Mouse (Mus musculus) hindbrain, embryonic 11.5 days (tissue): ENCODE measurements around the gene Cdip1. TPM values are rescaled to one million over a fixed set of nuclear protein-coding genes. Genes with fewer than 3 reads are reported as not detected.
A peak's percentile ranks its signal among the peaks of the same experiment; 100 is the strongest.

Source experiments
- ATAC-seq: fragments of 200-750 bp; cut with Nextera tagmentation; 2 replicates; pipeline ENCODE4 v1.8.0; 2017; ENCODE audit warnings: mild to moderate bottlenecking, moderate TSS enrichment, moderate library complexity; ENCODE audit not compliant: low FRiP score
- DNase-seq: peaks from one replicate; pipeline ENCODE4 v3.0.0-alpha.2; 2015; ENCODE audit warnings: low spot score
- H3K27ac ChIP-seq: fragments of 300-500 bp; sonication (generic); 2 replicates; pipeline ENCODE4 v1.5.1; 2014; ENCODE audit warnings: mild to moderate bottlenecking, low read depth, low read length
- H3K27me3 ChIP-seq: fragments of 300-500 bp; sonication (generic); 2 replicates; pipeline ENCODE4 v1.6.1; 2014; ENCODE audit warnings: mild to moderate bottlenecking, low read length, moderate library complexity, mixed read lengths; ENCODE audit not compliant: control insufficient read depth, insufficient read depth
- H3K36me3 ChIP-seq: fragments of 300-500 bp; sonication (generic); 2 replicates; pipeline ENCODE4 v1.6.1; 2014; ENCODE audit warnings: mild to moderate bottlenecking, low read length, moderate library complexity, mixed read lengths; ENCODE audit not compliant: control insufficient read depth, insufficient read depth
- H3K4me1 ChIP-seq: fragments of 300-500 bp; sonication (generic); replicated peaks from 2 replicates; pipeline ENCODE4 v1.6.1; 2014; ENCODE audit warnings: low read length, mixed read lengths; ENCODE audit not compliant: control insufficient read depth, insufficient read depth
- H3K4me2 ChIP-seq: fragments of 300-500 bp; sonication (generic); replicated peaks from 2 replicates; pipeline ENCODE4 v1.6.1; 2014; ENCODE audit warnings: mild to moderate bottlenecking, low read depth, low read length
- H3K4me3 ChIP-seq: fragments of 300-500 bp; sonication (generic); 2 replicates; pipeline ENCODE4 v1.5.1; 2014; ENCODE audit warnings: low read depth, low read length
- H3K9ac ChIP-seq: fragments of 300-500 bp; sonication (generic); 2 replicates; pipeline ENCODE4 v1.6.1; 2014; ENCODE audit warnings: low read depth, low read length
- H3K9me3 ChIP-seq: fragments of 300-500 bp; sonication (generic); 2 replicates; pipeline ENCODE4 v1.6.1; 2016; ENCODE audit warnings: low read length; ENCODE audit not compliant: control insufficient read depth
- WGBS: fragments of 180-500 bp; shearing (Covaris S2); extraction: QIAGEN DNeasy Blood & Tissue Kit; methylation state at CpG from one replicate; pipeline ENCODE4 v1.1.7; 2014; 5-methylcytosine and 5-hydroxymethylcytosine counted together
- polyA plus RNA-seq: library from polyadenylated mRNA; unstranded; fragments of >200 nt; fragmentation: Nextera tagmentation; extraction: Ambion mirVana; gene quantifications from 2 replicates; pipeline ENCODE4 v1.2.1, GENCODE M21; 2014

Gene Cdip1
- polyA plus RNA-seq, 1 experiment from 2014 or later = 76.1 TPM

DNA sequence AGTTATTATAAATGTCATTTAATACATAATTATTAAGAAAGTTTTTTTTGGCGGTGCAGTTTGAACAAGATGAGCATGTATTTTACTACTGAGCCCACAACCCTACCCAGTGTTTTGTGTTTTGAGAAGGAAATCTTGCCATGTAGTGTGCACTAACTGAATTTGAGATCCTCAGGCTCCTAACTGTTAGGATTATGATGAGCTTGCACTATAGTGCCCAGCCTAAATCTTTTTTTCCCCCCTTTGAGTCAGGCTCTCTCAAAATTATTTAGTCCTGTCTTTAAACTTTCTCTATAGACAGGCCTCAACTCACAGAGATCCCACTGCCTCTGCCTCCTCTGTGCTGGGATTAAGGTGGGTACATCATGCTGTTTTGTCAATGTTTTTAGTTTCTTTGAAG lies 62.6 kb downstream of the Cdip1 start:
- H3K4me3 ChIP-seq = no peak overlapping the region
- H3K36me3 ChIP-seq = no peaks in the 10 kb centered on the region
- ATAC-seq = no peak
- no peaks in the 10 kb centered on the region for H3K27me3 ChIP-seq
- H3K27ac ChIP-seq = no peak overlapping the region
- H3K9me3 ChIP-seq = no peaks in the 10 kb centered on the region
- no peak overlapping the region for H3K9ac ChIP-seq
- DNase-seq = no peak
- WGBS = 95% methylated on average over 1 of the region's 1 CpGs
- H3K4me2 ChIP-seq = no peak overlapping the region
- no peaks in the 10 kb centered on the region for H3K4me1 ChIP-seq

DNA sequence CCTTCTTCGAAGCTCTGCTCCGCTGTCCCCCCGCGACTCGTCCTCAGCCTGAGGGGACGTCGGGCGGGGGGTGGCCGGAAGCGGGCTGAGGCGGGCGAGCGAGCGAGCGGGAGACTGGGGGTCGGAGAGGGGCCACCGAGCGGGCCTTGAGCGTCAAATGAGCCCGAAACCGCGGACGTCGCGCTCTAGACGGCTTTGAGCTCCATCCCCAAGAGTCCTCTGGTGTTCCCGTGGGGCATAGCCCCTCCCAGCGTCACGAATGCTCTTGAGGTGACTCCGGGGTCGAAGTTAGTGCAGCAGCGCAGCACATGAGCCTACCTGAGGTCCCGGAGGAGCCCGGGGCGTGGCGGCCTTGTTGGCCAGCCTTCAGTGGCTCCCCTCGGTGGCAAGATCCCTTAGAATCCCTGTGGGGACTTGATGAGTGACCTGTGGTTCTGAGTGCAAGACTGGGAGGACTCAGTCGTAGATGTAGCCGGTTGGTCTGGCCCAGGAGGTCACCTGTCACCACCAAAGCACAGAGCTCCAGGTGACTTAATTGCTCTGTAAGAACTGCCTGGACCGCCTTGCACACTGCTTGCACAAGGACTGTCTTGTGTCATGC lies 63.5 kb downstream of the Cdip1 start:
- WGBS = 1% methylated on average over 39 of the region's 40 CpGs
- no peaks in the 10 kb centered on the region for H3K36me3 ChIP-seq
- no peak for DNase-seq
- peak overlapping the region; percentile 70 for H3K9ac ChIP-seq
- ATAC-seq = peak; percentile 76
- no peaks in the 10 kb centered on the region for H3K4me1 ChIP-seq
- H3K4me3 ChIP-seq = peak overlapping the region; percentile 52
- no peaks in the 10 kb centered on the region for H3K9me3 ChIP-seq
- H3K27ac ChIP-seq = peak overlapping the region; percentile 32; the same call in 1 of the 2 replicates
- no peaks in the 10 kb centered on the region for H3K27me3 ChIP-seq
- peak overlapping the region; percentile 66 for H3K4me2 ChIP-seq

DNA sequence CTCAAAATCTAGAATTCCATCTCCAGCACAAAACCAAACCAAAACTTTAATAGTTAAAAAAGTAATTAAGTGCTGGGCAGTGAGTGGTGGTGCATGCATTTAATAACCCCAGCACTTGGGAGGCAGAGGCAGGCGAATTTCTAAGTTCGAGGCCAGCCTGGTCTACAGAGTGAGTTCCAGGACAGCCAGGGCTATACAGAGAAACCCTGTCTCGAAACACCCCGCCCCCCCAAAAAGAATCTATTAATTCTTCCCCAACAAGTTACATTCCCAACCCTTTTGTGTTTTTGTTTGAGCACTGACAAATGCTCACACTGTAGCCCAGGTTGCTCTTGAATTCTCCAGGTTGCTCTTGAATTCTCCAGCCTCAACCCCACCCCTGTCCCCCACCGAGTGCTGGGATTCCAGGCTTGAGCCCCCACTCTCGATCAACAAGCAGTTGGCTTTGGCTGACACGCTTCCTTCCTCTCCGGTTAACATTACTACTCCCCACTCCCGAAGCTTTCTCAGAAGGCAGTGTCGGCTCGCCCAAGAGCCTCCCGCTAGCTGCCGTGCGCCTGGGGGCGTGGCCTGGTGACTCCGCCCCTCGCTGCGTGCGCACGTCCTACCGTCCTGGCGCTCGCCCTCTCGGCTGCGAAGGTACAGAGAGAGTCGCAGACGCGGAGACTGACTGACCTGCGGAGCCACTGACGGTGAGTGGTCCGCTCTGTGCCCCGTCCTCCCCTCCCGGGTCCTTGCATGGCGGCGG lies 64.1 kb downstream of the Cdip1 start, which contains the start of gene Hmox2:
Gene Hmox2 (plus strand): TSS at position 582 of the 748 bp plus-strand sequence.
- 5% methylated on average over 34 of the region's 35 CpGs for WGBS
- Histone ChIP-seq H3K27ac (peak within 1 kb of the TSS; percentile 32; the same call in 1 of the 2 replicates), H3K36me3 (no peaks in the 10 kb centered on the region), H3K4me1 (no peaks in the 10 kb centered on the region), H3K9ac (peak within 1 kb of the TSS; percentile 70), H3K4me2 (peak within 1 kb of the TSS; percentile 66), H3K9me3 (no peaks in the 10 kb centered on the region), H3K27me3 (no peaks in the 10 kb centered on the region), H3K4me3 (peak within 1 kb of the TSS; percentile 52)
- peak; percentile 94 for ATAC-seq
- peak; percentile 97 for DNase-seq

DNA sequence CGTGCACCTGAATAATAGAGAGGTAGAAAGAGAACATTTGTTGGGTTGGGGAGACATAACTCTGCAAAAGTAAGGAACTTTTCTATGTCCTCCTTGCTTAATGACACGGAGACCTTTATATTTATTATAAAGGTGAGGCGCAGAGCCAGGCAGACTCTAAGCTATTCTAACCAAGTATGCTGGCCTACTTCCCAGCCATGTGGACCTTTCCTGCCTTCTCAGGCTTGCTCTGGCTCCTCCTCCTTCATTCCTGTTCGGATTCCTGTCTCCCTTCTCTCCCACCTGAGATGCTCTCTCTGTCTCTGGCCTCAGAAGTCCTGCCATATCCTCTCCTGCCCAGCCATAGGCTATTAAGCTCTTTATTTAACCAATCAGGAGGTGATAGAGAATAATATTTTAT lies 64.8 kb downstream of the Cdip1 start:
- no peaks in the 10 kb centered on the region for H3K9me3 ChIP-seq
- no peaks in the 10 kb centered on the region for H3K36me3 ChIP-seq
- H3K27me3 ChIP-seq = no peaks in the 10 kb centered on the region
- no peak overlapping the region for H3K27ac ChIP-seq
- WGBS = 79% methylated on average over 4 of the region's 4 CpGs
- no peak overlapping the region for H3K4me3 ChIP-seq
- H3K4me2 ChIP-seq = no peak overlapping the region
- no peak overlapping the region for H3K9ac ChIP-seq
- no peaks in the 10 kb centered on the region for H3K4me1 ChIP-seq
- ATAC-seq = no peak
- no peak for DNase-seq

DNA sequence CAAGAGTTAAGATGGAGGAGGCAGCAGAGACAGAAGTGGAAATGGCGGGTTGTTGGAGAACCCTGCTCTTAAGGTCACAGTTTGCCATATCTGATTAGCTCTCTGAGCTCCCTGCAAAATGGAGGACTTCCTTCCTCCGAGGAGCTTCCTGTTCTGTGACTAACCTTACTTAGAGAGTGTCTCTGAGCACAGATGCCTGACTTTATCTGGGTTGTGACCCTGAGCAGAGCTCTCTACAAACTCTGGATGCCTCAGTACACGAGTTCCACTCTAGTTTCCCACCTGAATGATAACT lies 67.2 kb downstream of the Cdip1 start:
- Histone ChIP-seq H3K4me3 (no peak overlapping the region), H3K27me3 (no peaks in the 10 kb centered on the region), H3K9me3 (no peaks in the 10 kb centered on the region), H3K9ac (no peak overlapping the region), H3K36me3 (no peaks in the 10 kb centered on the region), H3K27ac (no peak overlapping the region), H3K4me2 (no peak overlapping the region), H3K4me1 (no peaks in the 10 kb centered on the region)
- ATAC-seq (no peak), DNase-seq (no peak)
- WGBS = 75% methylated on average over 3 of the region's 3 CpGs

DNA sequence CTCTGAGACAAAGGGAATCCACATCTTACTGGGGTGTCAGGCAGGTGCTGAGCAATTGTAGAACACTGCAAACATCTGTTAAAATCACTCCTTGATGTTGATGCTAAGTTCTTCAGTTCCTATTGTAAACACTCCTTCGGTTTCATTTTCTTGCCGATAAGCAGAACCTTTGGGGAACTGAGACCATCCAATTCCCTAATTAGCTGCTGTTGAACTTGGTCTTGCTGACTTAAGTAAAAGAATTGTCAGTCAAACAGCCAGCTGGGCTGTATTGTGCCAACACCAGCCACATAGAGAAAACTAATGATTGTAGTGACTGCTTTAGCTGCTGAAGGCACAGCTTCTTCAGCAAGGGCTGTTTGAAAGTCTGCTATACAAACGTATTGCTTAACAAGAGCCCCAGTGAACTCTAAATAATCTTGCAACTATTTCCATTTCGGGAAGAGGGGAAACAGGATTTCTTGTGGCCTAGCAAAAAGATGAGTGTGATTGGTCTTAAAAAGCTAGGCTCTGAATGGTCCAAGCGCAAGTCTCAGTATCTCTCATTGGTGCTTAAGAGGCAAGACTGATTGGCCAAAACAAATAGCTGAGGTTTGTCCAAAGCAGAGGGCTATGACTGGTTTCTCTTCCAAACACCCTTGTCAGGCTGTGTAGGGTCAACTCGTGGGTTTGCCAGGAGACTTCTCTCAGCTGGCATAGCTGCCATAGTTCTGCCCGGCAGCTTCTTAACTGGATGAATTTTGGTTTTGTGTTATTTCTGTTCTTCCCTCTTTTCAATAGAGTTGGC lies 67.8 kb downstream of the Cdip1 start:
- H3K27ac ChIP-seq = no peak overlapping the region
- ATAC-seq = no peak
- no peak overlapping the region for H3K4me2 ChIP-seq
- 83% methylated on average over 7 of the region's 7 CpGs for WGBS
- H3K4me1 ChIP-seq = no peaks in the 10 kb centered on the region
- no peaks in the 10 kb centered on the region for H3K9me3 ChIP-seq
- H3K36me3 ChIP-seq = no peaks in the 10 kb centered on the region
- H3K27me3 ChIP-seq = no peaks in the 10 kb centered on the region
- DNase-seq = no peak
- H3K9ac ChIP-seq = no peak overlapping the region
- H3K4me3 ChIP-seq = no peak overlapping the region

DNA sequence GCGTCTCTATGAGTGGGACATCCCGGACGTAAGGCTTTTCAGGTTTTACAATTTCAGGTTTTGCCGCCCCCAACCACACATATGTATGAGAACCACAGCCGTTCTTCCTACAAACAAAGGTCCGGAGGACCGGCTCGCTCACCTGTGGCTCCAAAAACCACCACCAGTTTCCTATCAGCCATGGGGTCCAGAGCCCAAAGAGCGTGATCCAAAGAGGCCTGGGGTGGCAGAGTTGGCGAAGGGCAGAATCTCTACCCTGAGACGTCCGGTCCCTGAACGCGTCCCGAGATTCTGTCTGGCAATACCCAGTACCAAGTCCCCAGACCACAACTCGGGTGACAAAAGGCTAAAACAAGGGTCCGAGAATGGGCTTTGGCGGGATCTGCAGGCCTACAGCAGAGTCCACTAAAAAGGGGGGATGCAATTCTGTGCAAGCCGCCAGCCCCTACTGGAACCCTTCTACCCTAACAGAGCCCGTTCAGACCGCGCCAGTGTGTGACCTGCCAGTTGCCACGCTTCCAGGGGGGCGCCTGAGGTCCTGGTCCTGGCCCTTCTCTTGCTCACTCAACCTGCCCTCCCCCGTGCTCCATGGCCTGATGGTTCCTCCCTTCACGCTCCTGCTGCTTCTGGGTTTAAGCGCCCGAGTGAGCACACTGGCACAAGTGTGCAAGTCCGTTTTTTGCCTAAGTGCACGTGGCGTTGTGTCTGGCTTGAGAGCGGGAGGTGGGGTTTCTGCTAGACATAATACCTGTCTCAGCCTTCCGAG lies 71.2 kb downstream of the Cdip1 start, which contains the start of gene Nmral1:
Gene Nmral1 (minus strand): TSS at position 604 of the 766 bp plus-strand sequence.
- Histone ChIP-seq H3K4me2 (peak within 1 kb of the TSS; percentile 57), H3K36me3 (peaks cover 3% of the 10 kb centered on the region; the same call in 1 of the 2 replicates), H3K9ac (peak within 1 kb of the TSS; percentile 85), H3K27ac (peak within 1 kb of the TSS; percentile 80), H3K4me1 (no peaks in the 10 kb centered on the region), H3K9me3 (no peaks in the 10 kb centered on the region), H3K27me3 (no peaks in the 10 kb centered on the region), H3K4me3 (peak within 1 kb of the TSS; percentile 73)
- WGBS = 10% methylated on average over 33 of the region's 33 CpGs
- ATAC-seq (peak; percentile 94), DNase-seq (peak; percentile 81)

DNA sequence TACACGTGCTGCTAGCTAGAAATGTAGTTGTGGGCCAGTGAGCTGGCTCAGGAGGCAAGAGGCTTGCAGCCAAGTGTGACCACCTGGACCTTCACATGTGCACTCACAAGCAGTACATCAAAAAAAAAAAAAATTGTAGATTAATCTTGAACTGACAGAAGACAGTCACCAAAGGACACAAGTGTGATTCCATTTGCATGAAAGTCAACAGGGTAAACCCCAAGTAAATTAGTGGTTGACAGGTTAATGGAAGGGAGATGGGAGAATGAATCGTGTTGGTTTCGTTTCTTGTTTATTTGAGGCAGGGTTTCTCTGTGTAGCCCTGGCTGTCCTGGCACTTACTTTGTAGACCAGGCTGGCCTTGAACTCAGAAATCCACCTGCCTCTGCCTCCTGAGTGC lies 72.2 kb downstream of the Cdip1 start:
- no peaks in the 10 kb centered on the region for H3K9me3 ChIP-seq
- no peak overlapping the region for H3K27ac ChIP-seq
- no peaks in the 10 kb centered on the region for H3K4me1 ChIP-seq
- DNase-seq (no peak), ATAC-seq (no peak)
- H3K36me3 ChIP-seq = peaks cover 3% of the 10 kb centered on the region; the same call in 1 of the 2 replicates
- no peak overlapping the region; the same call in 1 of the 2 replicates for H3K9ac ChIP-seq
- H3K4me3 ChIP-seq = peak overlapping the region; percentile 73
- 68% methylated on average over 3 of the region's 3 CpGs for WGBS
- no peaks in the 10 kb centered on the region for H3K27me3 ChIP-seq
- peak overlapping the region; percentile 57 for H3K4me2 ChIP-seq
